Mouse (Mus musculus) NIH3T3 (cell line): ENCODE data around the gene Ackr3.

ENCODE experiments used
- DNase-seq: peaks from one replicate; pipeline ENCODE4 v3.0.0-alpha.2; 2012; ENCODE audit warnings: low read depth

Gene Ackr3

DNA sequence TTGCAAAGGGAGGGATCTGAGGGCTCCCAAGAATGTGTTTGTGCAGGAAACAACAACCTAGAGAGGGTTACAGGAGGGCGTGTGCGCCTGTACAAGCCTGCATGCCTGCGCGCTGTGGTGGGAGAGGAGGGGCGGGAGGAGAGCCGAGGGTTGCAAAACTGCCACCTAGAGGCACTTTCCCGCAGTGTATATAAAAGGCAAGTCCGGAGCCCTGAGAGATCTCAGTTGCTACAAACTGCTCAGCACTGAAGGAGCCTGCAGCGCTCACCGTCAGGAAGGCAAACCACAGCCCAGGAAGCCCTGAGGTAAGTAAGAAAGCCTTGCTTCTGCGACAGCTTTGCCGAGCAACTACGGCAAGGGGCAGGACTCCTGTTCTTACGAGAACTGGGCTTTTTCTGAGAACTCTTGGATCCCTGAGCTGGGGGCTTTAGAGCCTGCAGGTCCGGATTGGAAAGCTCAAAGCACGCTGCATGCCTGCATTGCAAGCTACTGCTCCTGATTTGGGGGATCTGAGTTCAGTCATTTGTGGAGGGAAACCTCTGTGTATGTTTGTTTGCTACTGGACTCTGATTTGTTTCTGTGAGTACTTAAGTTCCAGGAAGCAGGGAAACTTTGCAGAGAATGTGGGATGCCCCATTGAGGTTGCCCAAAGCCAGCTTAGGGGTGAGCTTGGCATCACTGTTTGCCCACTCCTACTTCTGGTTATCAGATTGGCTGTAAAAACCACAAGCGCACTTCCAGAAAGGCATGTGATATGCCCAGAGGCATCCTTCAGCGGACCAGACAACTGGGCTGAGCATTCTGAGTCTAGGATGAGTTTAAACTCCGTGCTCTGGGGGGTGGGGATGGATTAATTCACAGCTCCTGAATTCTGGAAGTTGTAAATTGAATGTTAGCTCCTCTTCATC is at the start of gene Ackr3:
Gene Ackr3 (plus strand): TSS at position 198 of the 908 bp plus-strand sequence.
- DNase-seq = peak; percentile 93

DNA sequence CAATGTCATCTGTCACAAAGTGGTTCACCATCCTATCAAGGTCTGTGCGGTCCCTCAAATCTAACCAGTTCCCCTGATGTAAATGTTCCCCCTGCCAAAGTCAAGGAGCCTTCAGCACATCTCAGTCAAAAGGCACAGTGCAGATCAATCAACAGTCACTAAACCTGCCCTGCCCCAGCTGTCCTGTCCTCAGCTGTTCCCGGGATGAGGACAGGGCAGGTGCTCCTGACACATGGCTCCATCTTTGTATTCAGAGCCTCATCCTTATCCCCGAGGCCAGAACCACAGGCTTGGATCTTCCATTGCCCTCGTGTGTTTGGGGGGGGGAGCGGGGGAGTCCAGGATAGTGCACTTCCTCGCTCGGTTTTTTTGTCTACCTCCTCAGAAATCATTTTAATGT is 47.2 kb upstream of the Ackr3 start:
- no peak for DNase-seq

GRCm38 (mm10) chr1:90159927-90160326 is 43.9 kb upstream of the Ackr3 start:
- DNase-seq = no peak

DNA sequence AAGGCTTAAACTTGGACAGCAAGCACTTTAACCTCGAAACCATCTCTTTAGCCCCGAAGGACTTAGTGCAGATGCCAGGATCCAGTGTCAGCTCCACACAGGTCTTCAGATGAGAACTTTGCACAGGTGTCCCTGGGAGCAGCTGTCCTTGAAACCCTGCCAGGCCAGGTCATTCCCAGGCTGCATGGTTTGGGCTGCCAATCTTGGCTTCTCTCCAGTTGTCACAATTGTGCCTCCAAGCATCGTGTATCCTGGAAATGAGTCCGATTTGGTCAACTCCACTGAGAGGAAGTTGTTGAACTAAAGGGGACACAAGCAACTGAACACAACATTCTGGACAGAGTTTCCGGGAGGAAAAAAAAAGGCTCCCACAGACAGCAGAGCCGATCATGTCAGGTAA is 42.2 kb upstream of the Ackr3 start:
- no peak for DNase-seq

GRCm38 (mm10) chr1:90162379-90162857 is 41.4 kb upstream of the Ackr3 start:
- DNase-seq = no peak

DNA sequence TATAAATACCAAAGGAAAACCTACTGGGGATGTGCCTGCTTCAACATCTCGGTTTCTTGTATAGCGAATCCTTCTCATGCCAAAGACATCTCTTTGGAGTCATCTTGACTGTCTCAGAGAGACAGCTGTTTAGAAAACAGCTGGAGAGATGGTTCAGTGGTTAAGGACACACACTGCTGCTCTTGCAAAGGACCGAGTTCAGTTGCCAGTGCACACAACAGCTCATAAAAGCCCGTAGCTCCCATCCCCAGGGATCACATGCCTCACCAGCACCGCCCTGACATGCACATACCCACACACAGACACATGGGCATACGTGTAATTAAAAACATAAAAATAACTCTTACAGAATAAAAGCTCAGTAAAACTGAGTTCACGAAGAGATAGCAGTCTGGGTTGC is 40.6 kb upstream of the Ackr3 start:
- no peak for DNase-seq

GRCm38 (mm10) chr1:90164319-90164718 is 39.5 kb upstream of the Ackr3 start:
- DNase-seq = peak; percentile 66

- DNase-seq = no peak
These were observed 29.4 kb upstream of the Ackr3 start for GRCm38 (mm10) chr1:90174338-90174737.

GRCm38 (mm10) chr1:90176223-90176622 is 27.6 kb upstream of the Ackr3 start:
- peak; percentile 54 for DNase-seq

DNA sequence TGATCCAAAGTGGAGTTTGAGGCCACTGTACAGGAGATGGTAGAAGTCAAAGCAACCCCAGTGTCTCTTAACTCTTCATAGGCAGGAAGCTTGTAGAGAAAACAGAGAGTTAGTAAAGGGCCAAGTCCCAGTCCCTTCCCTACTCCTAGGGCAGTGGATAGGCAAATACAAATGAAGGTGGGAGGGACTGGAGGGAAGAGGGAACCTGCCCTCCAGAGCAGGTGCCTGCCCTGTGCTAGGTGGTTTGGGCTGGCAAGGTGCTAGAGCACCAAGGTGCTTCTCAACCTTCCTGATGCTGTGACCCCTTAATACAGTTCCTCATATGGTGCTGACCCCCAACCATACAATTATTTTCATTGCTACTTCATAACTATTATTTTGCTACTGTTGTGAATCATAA is 26.2 kb upstream of the Ackr3 start:
- no peak for DNase-seq

DNA sequence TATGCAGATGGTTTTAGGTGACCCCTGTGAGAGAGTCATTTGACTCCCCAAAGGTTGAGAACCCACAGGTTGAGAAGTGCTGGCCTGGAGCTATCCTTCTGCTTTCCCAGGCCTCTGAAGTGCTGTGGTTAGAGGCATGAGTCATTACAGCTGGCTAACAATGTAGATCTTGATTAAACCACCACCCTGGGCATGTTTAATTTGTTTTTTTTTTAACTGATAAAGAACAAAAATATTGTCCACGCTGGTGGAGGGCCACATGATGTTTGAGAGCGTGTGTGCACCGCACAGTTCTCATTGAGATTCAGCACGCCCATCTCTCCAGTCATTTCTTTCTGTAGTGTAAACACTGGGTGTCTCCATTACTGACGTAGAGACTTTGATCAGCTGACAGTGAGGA is 25.8 kb upstream of the Ackr3 start:
- peak; percentile 40 for DNase-seq

GRCm38 (mm10) chr1:90180479-90180878 is 23.3 kb upstream of the Ackr3 start:
- DNase-seq = no peak

DNA sequence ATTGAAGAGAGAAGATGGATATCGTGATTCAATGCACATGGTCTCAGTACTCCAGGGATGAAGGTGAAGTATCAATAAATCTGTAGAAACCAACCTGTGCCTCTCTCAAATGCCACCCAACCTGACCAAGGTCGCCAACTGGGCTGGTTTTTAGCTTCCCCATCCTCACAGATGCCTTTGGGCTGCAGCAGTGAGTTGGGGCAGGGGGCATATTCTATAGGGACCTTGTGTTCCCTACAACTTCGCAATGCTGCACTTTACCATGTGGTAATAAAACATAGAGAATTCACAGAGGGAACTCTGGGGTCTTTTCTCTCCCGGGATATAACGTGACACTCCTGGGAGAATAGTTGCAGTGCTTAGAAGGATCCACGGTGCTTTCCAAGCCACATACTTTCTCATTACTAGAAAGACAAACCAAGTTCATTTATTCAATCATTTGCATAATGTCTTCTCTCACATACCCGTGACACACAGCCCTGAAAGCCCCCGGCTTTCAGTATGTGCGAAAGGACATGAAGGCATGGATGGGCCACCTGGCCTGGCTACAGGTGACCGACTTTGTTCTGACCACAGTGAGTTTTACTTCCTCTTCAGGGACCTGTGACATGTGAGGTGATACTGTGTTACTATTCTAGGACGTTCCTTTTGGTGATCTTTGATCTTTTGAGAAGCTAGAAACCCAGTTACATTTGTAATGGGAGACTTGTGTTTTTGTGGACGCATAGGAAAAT is 22.6 kb upstream of the Ackr3 start:
- DNase-seq = no peak

- no peak for DNase-seq
These were observed 21.3 kb upstream of the Ackr3 start for GRCm38 (mm10) chr1:90182521-90182920.

DNA sequence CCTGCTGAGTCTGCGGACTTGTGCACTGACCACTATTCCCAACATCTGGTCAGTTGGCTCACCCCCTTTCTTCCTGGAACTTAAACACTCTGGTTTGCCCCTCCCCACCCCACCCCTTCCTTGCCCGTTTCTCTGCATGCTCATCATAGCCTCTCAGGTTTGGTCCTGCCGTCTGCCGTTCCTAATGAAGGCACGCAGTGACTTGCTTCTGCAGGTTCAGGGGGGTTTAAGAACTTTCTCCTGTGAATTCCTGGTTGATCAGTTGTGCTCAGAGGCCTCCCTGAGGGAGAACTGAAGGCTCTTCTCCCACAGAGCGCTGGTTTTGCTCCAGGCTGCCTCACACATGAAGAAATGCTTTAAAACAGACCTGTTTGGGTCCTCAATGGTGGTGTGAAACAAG is 20.2 kb upstream of the Ackr3 start:
- no peak for DNase-seq

DNA sequence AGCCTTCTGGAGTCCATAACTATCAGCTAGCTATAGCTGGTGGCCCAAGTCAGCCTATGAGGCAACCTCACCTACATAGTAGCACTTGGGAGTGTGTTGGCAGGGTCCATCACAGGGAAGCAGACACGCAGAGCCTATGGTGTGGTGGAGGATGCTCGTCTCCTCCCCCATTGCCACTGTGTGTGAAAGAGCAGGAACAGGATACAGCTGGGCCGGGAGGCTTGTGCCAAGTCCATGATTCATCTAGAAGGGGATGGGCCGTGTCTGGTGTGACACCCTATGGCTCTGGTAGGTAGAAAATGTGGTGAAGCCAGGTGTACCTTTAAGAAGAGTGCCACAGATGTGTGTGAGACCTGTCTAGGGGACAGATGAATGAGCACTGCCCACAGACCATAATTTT is 17.6 kb upstream of the Ackr3 start:
- DNase-seq = no peak

DNA sequence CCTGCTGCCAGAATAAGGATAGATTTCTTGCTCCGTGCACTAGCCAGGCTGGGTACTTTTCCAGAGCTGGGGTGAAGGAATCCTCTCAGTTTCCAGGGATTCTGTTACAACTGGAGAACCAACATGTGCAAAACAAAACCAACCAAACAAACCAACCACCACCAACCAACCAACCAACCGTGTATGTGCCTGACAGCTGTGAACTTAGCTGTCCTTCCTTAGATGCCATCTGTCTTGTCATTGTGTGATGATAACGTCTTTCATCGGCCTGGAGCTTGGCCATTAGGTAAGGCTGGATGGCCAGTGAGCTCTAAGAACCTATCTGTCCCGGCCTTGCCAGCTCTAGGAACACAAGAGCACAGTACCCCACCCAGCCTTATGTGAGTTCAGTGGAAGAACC is 16.9 kb upstream of the Ackr3 start:
- DNase-seq = no peak

DNA sequence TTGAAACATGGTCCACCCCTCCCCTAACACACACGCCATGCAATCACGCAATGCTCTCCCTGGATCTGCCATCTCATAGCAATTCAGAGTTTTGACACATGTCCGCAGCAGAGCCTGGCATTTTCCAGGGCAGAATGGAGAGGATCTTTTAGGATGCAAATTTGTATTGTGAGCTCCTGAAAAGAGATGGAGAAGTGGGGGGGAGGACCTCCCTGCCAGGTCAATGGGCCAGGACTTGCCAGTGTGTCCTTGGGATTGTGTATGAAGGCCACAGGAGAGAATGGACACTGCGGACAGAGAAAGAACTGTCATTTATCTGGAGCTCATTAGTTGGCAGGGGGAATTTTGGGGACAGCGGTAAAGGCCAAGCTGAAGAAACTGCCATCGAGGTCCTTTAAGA is 14.7 kb upstream of the Ackr3 start:
- no peak for DNase-seq

GRCm38 (mm10) chr1:90201246-90201645 is 2.5 kb upstream of the Ackr3 start:
- no peak for DNase-seq

DNA sequence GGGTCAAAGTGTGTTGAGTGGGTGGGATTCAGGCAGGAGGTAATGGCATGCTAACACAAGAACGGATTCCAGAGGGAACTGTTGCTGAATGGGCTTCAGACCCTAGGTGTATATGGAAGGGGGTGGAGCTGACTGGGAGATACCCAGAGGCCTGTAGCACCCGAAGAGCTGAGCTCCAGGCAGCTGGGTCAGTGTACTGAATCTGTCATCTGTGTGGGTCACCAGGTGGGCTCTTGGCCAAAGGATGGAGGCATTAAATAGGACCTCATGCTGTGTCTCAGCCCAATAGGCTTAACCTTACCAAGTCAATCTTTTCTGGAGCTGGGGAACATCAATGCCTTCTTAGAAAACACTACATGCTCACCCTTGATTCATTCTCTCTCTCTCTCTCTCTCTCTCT is 2.1 kb upstream of the Ackr3 start:
- no peak for DNase-seq

DNA sequence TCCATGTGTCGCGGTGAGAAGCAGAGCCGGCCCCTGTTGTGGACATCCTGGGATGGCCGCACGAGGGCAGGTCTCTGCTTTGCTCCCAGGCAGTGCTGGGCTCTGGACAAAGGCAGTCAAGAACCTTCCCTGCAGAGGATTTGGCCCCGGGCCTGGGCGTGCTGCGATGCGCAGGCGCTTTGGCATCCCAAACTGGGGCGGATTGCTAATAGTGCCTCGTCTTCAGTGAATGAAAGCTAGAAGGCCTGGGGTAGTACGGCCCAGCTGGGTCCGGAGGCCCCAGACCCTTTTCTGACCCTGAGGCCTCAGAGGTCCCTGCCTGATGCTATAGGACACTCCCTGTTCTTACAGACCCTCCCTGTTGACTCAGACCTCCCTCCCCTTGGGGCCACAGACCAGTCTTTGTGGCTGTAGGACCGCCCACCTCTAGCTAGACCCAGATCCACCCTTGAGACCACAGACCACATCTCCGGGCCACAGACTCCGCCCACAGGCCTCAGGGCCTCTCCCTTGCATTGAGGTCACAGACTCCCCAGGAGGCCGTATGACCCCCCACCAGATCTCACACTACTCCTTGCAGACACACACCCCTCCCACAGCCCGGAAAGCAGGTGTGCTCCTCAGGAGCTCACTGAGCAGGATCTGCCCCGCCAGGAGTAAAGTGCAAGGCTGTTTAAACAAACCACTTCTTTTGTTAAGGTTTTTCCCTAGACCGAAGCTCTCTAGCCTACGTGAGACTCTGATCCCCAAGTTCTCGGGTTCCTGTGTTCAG is 1.4 kb upstream of the Ackr3 start:
- DNase-seq = peak; percentile 34

DNA sequence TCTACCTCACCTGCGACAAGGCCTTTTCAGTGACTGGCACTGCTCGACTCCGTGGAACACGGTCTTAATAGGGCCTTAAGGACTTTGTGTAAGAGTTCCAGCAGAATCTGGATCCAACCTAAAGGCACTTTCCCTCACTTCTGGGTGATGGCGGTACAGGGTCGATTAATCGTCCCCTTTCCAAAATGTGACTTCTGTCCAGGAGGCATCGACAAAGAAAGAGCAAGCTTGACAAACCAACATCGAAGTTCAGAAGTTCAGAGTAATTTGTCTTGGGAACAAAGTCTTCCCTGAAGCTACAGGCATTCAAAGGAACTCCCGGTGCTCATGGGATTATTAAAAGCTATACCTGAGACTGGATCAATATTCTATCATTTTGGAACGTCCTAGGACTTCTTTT is 439 bp upstream of the Ackr3 start:
- no peak for DNase-seq
